Mouse (Mus musculus) ES-E14 (cell line): ENCODE results near the gene Dmpk. TPM values are rescaled to one million over a fixed set of nuclear protein-coding genes. Genes with fewer than 3 reads are reported as not detected.

Experiments used
- DNase-seq: peaks from one replicate; pipeline ENCODE4 v3.0.0-alpha.2; 2013; ENCODE audit warnings: low read depth, low spot score
- H3K27ac ChIP-seq: 2 replicates; pipeline ENCODE4 v1.5.1; 2012; ENCODE audit warnings: low read depth, mild to moderate bottlenecking, low read length, moderate library complexity, mixed read lengths; ENCODE audit not compliant: poor library complexity, insufficient read depth, severe bottlenecking
- H3K36me3 ChIP-seq: 2 replicates; pipeline ENCODE4 v1.6.1; 2012; ENCODE audit warnings: mild to moderate bottlenecking, low read length, moderate library complexity, mixed read lengths; ENCODE audit not compliant: control insufficient read depth, poor library complexity, insufficient read depth, severe bottlenecking
- H3K4me1 ChIP-seq, 2 experiments: fragments of 150-350 bp in 1 of 2; sonication (generic) in 1 of 2; 2 replicates each; pipeline ENCODE4 v1.6.1; 2012; ENCODE audit warnings: low read length in 2 of 2, mild to moderate bottlenecking in 1 of 2, mixed read lengths in 1 of 2; ENCODE audit not compliant: control insufficient read depth in 2 of 2, insufficient read depth in 2 of 2, poor library complexity in 1 of 2
- H3K4me3 ChIP-seq, 2 experiments: fragments of 150-350 bp in 1 of 2; sonication (generic) in 1 of 2; 2 replicates each; pipeline ENCODE4 v1.5.1; 2012; ENCODE audit warnings: low read length in 2 of 2, low read depth in 1 of 2, mild to moderate bottlenecking in 1 of 2, mixed read lengths in 1 of 2; ENCODE audit not compliant: insufficient read depth in 1 of 2, poor library complexity in 1 of 2, severe bottlenecking in 1 of 2
- H3K9ac ChIP-seq: 2 replicates; pipeline ENCODE4 v1.6.1; 2012; ENCODE audit warnings: low read depth, mild to moderate bottlenecking, low read length, mixed read lengths; ENCODE audit not compliant: poor library complexity, insufficient read depth, severe bottlenecking
- H3K9me3 ChIP-seq: fragments of 150-350 bp; sonication (generic); 2 replicates; pipeline ENCODE4 v1.6.1; 2012; ENCODE audit warnings: low read depth, mild to moderate bottlenecking, low read length; ENCODE audit not compliant: control insufficient read depth, insufficient read depth
- CHD2 ChIP-seq: IDR thresholded peaks from 2 replicates; pipeline ENCODE4 v1.6.1; 2014; ENCODE audit warnings: mild to moderate bottlenecking, low read depth, low read length, inconsistent platforms
- HCFC1 ChIP-seq: IDR thresholded peaks from 2 replicates; pipeline ENCODE4 v1.6.1; 2012; ENCODE audit warnings: low read length, inconsistent platforms, borderline replicate concordance; ENCODE audit not compliant: insufficient read depth
- MAFK ChIP-seq: IDR thresholded peaks from 2 replicates; pipeline ENCODE4 v1.6.1; 2014; ENCODE audit warnings: mild to moderate bottlenecking, low read depth, low read length, inconsistent platforms; ENCODE audit not compliant: insufficient read depth
- ZC3H11A ChIP-seq: IDR thresholded peaks from 2 replicates; pipeline ENCODE4 v1.6.1; 2012; ENCODE audit warnings: low read depth, mild to moderate bottlenecking, inconsistent platforms, low read length, borderline replicate concordance
- ZNF384 ChIP-seq: IDR thresholded peaks from 2 replicates; pipeline ENCODE4 v1.6.1; 2012; ENCODE audit warnings: low read depth, low read length, inconsistent platforms
- in situ Hi-C, 2 experiments: fragments of 600-800 bp; cut with MboI; formaldehyde crosslinking; loops; one replicate each; pipeline ENCODE4 v1.15.1; 2025; ENCODE audit warnings: low sequenced_read_pairs in 2 of 2, inconsistent platforms in 1 of 2; ENCODE audit not compliant: unreplicated experiment in 2 of 2
- total RNA-seq: library from RNA; depleted of rRNA; stranded (reverse); fragments of 300-350 nt; gene quantifications from 2 replicates; pipeline ENCODE4 v1.2.3, GENCODE M21; 2012

Dmpk gene
- total RNA-seq, 1 experiment = 32.6 TPM

- in situ Hi-C loops = no loop called here
- Histone ChIP-seq H3K4me3 (peak within 1 kb of the TSS; percentile 90 to 98), H3K27ac (peak within 1 kb of the TSS; percentile 22; the same call in 1 of the 2 replicates), H3K36me3 (peaks cover 27% of the 10 kb centered on the region), H3K9ac (peak within 1 kb of the TSS; percentile 93), H3K9me3 (no peaks in the 10 kb centered on the region), H3K4me1 (peaks cover 0 to 19% of the 10 kb centered on the region in 2 experiments; a peak in 3 of 4 replicates)
- peak; percentile 100 for DNase-seq
- TF ChIP-seq MAFK (no peak), CHD2 (0 out of 2 replicates have a peak, but pooled peaks have one; percentile 22), ZC3H11A (no peak)
Measured at GRCm38 (mm10) chr7:19075723-19076585, 7.7 kb upstream of the Dmpk start, which contains the start of gene Dmwd. Gene Dmwd, plus strand, starts transcription at chr7:19076227.

- no peak for TF ChIP-seq ZC3H11A
- TF ChIP-seq CHD2 = no peak
- TF ChIP-seq ZNF384 = no peak
- peak overlapping the region; percentile 90 to 98 for H3K4me3 ChIP-seq
- in situ Hi-C loops = no loop called here
- no peaks in the 10 kb centered on the region for H3K9me3 ChIP-seq
- peak overlapping the region; percentile 93 for H3K9ac ChIP-seq
- peaks cover 0 to 19% of the 10 kb centered on the region in 2 experiments; a peak in 3 of 4 replicates for H3K4me1 ChIP-seq
- no peak for DNase-seq
- H3K36me3 ChIP-seq = peaks cover 32% of the 10 kb centered on the region
- peak overlapping the region; percentile 22; the same call in 1 of the 2 replicates for H3K27ac ChIP-seq
Measured at GRCm38 (mm10) chr7:19076586-19076991, 7.1 kb upstream of the Dmpk start.

GRCm38 (mm10) chr7:19077761-19078160, 5.9 kb upstream of the Dmpk start:
- no peak overlapping the region; the same call in 1 of the 2 replicates for H3K9ac ChIP-seq
- in situ Hi-C loops = no loop called here
- TF ChIP-seq HCFC1 (no peak), CHD2 (no peak), MAFK (no peak), ZC3H11A (no peak), ZNF384 (no peak)
- peaks cover 41% of the 10 kb centered on the region for H3K36me3 ChIP-seq
- no peaks in the 10 kb centered on the region for H3K9me3 ChIP-seq
- no peak for DNase-seq
- H3K4me1 ChIP-seq = peaks cover 0 to 19% of the 10 kb centered on the region in 2 experiments; a peak in 3 of 4 replicates
- H3K27ac ChIP-seq = no peak overlapping the region
- peak overlapping the region in 1 of 2 experiments; percentile 13; a peak in 1 of 4 replicates for H3K4me3 ChIP-seq

GRCm38 (mm10) chr7:19078732-19079131, 4.9 kb upstream of the Dmpk start:
- Histone ChIP-seq H3K27ac (no peak overlapping the region), H3K4me3 (no peak overlapping the region), H3K36me3 (peaks cover 41% of the 10 kb centered on the region), H3K9me3 (no peaks in the 10 kb centered on the region), H3K4me1 (peaks cover 0 to 19% of the 10 kb centered on the region in 2 experiments; a peak in 3 of 4 replicates), H3K9ac (no peak overlapping the region)
- in situ Hi-C loops = no loop called here
- TF ChIP-seq MAFK = no peak
- no peak for TF ChIP-seq ZC3H11A
- TF ChIP-seq CHD2 = no peak
- no peak for TF ChIP-seq ZNF384
- no peak for TF ChIP-seq HCFC1
- no peak for DNase-seq
